Mouse (Mus musculus) testis, adult 2 months (tissue): Measurements from ENCODE around the gene Lzts2. TPM values are rescaled to one million over a fixed set of nuclear protein-coding genes. Genes with fewer than 3 reads are reported as not detected.

Experiments used
- H3K27ac ChIP-seq: fragments of 200-500 bp; 2 replicates; pipeline ENCODE4 v1.5.1; 2012; ENCODE audit warnings: low read depth, low read length; ENCODE audit not compliant: control insufficient read depth, insufficient read depth
- H3K27me3 ChIP-seq: fragments of 200-500 bp; 2 replicates; pipeline ENCODE4 v1.6.1; 2012; ENCODE audit warnings: mild to moderate bottlenecking, low read length, moderate library complexity; ENCODE audit not compliant: control insufficient read depth, insufficient read depth
- H3K36me3 ChIP-seq: fragments of 200-500 bp; 2 replicates; pipeline ENCODE4 v1.6.1; 2012; ENCODE audit warnings: mild to moderate bottlenecking, low read length; ENCODE audit not compliant: control insufficient read depth, insufficient read depth
- H3K4me1 ChIP-seq: fragments of 200-500 bp; 2 replicates; pipeline ENCODE4 v1.6.1; 2012; ENCODE audit warnings: low read length; ENCODE audit not compliant: control insufficient read depth, insufficient read depth
- H3K4me3 ChIP-seq: fragments of 200-500 bp; 2 replicates; pipeline ENCODE4 v1.5.1; 2012; ENCODE audit warnings: low read depth, mild to moderate bottlenecking, low read length, moderate library complexity, mixed read lengths; ENCODE audit not compliant: control insufficient read depth
- CTCF ChIP-seq: fragments of 200-500 bp; IDR thresholded peaks from 2 replicates; pipeline ENCODE4 v1.5.1; 2012; ENCODE audit warnings: low read depth, mild to moderate bottlenecking, inconsistent platforms, low read length, moderate library complexity; ENCODE audit not compliant: control insufficient read depth, insufficient read depth, insufficient replicate concordance
- POLR2A ChIP-seq: fragments of 200-500 bp; IDR thresholded peaks from 2 replicates; pipeline ENCODE4 v1.6.1; 2012; ENCODE audit warnings: low read depth, mild to moderate bottlenecking, inconsistent platforms, low read length, moderate library complexity; ENCODE audit not compliant: control insufficient read depth
- polyA plus RNA-seq: library from polyadenylated mRNA; depleted of rRNA; stranded (reverse); fragments of >200 nt; gene quantifications from 2 replicates; pipeline ENCODE4 v1.2.3, GENCODE M21; 2012

Gene Lzts2
- polyA plus RNA-seq, 1 experiment = 36.2 TPM

GRCm38 (mm10) chr19:45012219-45012618 lies 2.0 kb upstream of the Lzts2 start:
- Histone ChIP-seq H3K27ac (no peak overlapping the region), H3K4me1 (peaks cover 26% of the 10 kb centered on the region), H3K4me3 (no peak overlapping the region), H3K27me3 (peaks cover 3% of the 10 kb centered on the region), H3K36me3 (peaks cover 2% of the 10 kb centered on the region)
- TF ChIP-seq CTCF = no peak
- TF ChIP-seq POLR2A = no peak

GRCm38 (mm10) chr19:45012636-45013035 lies 1.6 kb upstream of the Lzts2 start:
- no peak overlapping the region for H3K27ac ChIP-seq
- peaks cover 2% of the 10 kb centered on the region for H3K36me3 ChIP-seq
- H3K4me3 ChIP-seq = no peak overlapping the region
- peaks cover 21% of the 10 kb centered on the region for H3K4me1 ChIP-seq
- no peak for TF ChIP-seq POLR2A
- TF ChIP-seq CTCF = no peak
- peaks cover 3% of the 10 kb centered on the region for H3K27me3 ChIP-seq

- no peak for TF ChIP-seq CTCF
- TF ChIP-seq POLR2A = no peak
- peaks cover 3% of the 10 kb centered on the region for H3K27me3 ChIP-seq
- H3K27ac ChIP-seq = no peak overlapping the region
- peaks cover 2% of the 10 kb centered on the region for H3K36me3 ChIP-seq
- H3K4me3 ChIP-seq = no peak overlapping the region
- H3K4me1 ChIP-seq = peaks cover 25% of the 10 kb centered on the region
Measured at GRCm38 (mm10) chr19:45013581-45014225, 511 bp upstream of the Lzts2 start.

- Histone ChIP-seq H3K27me3 (peaks cover 3% of the 10 kb centered on the region), H3K4me1 (peaks cover 26% of the 10 kb centered on the region), H3K36me3 (peaks cover 2% of the 10 kb centered on the region), H3K4me3 (peak overlapping the region; percentile 93), H3K27ac (peak overlapping the region; percentile 76)
- TF ChIP-seq POLR2A (no peak; the same call in 1 of the 2 replicates), CTCF (no peak)
Measured at GRCm38 (mm10) chr19:45014981-45015402, 778 bp downstream of the Lzts2 start.

- peaks cover 29% of the 10 kb centered on the region for H3K4me1 ChIP-seq
- TF ChIP-seq POLR2A = peak; percentile 37
- TF ChIP-seq CTCF = no peak
Measured at GRCm38 (mm10) chr19:45015518-45016281, 1.5 kb downstream of the Lzts2 start.

GRCm38 (mm10) chr19:45016341-45017215 lies 2.4 kb downstream of the Lzts2 start:
- Histone ChIP-seq H3K27ac (peak overlapping the region; percentile 86), H3K27me3 (peaks cover 3% of the 10 kb centered on the region), H3K4me1 (peaks cover 30% of the 10 kb centered on the region), H3K36me3 (no peaks in the 10 kb centered on the region), H3K4me3 (peak overlapping the region; percentile 93)
- TF ChIP-seq POLR2A (peak; percentile 30; the same call in 1 of the 2 replicates), CTCF (no peak)

More at GRCm38 (mm10) chr19:45015518-45016281, 1.5 kb downstream of the Lzts2 start:
- peak overlapping the region; percentile 93 for H3K4me3 ChIP-seq
- H3K27me3 ChIP-seq = peaks cover 3% of the 10 kb centered on the region
- peak overlapping the region; percentile 76 for H3K27ac ChIP-seq
- H3K36me3 ChIP-seq = peaks cover under 1% of the 10 kb centered on the region
